Mouse (Mus musculus): ENCODE measurements around the gene Olfr1326-ps1. TPM values are rescaled to one million over a fixed set of nuclear protein-coding genes. Genes with fewer than 3 reads are reported as not detected.

The Olfr1326-ps1 gene
- polyA plus RNA-seq (2017; shearing (Covaris generic)) = 0.13 TPM

DNA sequence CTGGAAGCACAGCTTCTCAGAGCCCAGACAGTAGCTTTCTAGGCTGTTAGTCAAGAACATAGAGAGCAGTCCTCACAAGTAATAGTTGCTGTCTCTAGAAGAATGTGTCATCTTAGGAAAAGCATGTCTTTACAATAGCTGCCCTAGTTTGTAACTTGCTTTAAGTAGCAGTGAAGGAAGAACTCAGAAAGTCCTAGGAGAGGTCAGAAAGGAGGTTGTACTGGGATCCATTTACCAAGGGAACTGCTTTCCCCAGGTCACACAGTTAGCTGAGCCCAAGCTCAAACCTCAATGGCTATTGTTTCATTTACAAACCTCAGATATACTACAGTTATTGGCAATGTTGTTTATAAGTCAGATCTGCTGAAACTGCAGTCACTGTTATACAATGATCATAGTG, at the start of gene Olfr1326-ps1:
Gene Olfr1326-ps1, minus strand, starts transcription at position 101 of the 400 bp plus-strand sequence.

DNA sequence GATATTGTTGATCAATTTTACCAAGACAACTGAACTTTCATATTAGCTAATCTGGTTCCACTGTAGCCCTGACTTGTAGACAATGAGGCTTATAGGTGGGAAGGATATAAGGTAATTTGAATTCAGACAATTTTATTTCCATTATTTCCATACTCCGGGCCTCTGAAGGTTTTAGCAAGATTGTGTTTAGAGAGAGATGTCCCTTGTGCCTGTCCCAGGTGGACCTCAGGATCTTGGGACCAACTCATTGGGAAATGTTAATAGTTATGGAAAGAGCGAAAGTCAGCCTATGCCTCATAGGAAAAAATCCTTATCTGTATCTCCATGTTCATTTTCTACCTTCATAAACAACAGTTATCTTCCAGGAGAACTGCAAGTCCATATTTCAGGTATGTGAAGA, 17.7 kb upstream of the Olfr1326-ps1 start, which contains the start of gene Olfr1325:
Gene Olfr1325, plus strand, starts transcription at position 301 of the 400 bp plus-strand sequence.

Other genes with a start within 250 kb of the Olfr1326-ps1 start
- 1.1 TPM for gene Plxna3, start 245.8 kb downstream of the Olfr1326-ps1 start, polyA plus RNA-seq (2017; shearing (Covaris generic))
- 15.3 TPM for gene Lage3, start 221.3 kb downstream of the Olfr1326-ps1 start, polyA plus RNA-seq (2017; shearing (Covaris generic))
- gene Ubl4a, start 201.7 kb downstream of the Olfr1326-ps1 start, polyA plus RNA-seq (2017; shearing (Covaris generic)) = 39.3 TPM
- gene Slc10a3, start 201.5 kb downstream of the Olfr1326-ps1 start, polyA plus RNA-seq (2017; shearing (Covaris generic)) = 27.0 TPM
- gene Fam3a, start 181.6 kb downstream of the Olfr1326-ps1 start, polyA plus RNA-seq (2017; shearing (Covaris generic)) = 15.6 TPM
- 33.0 TPM for gene Ikbkg, start 181.6 kb downstream of the Olfr1326-ps1 start, polyA plus RNA-seq (2017; shearing (Covaris generic))
- 49.1 TPM for gene G6pdx, start 145.7 kb downstream of the Olfr1326-ps1 start, polyA plus RNA-seq (2017; shearing (Covaris generic))
- gene Gm6880, start 93.5 kb downstream of the Olfr1326-ps1 start, polyA plus RNA-seq (2017; shearing (Covaris generic)) = not detected
- not detected for gene Olfr1325, start 17.8 kb upstream of the Olfr1326-ps1 start, polyA plus RNA-seq (2017; shearing (Covaris generic))
- gene Gm5640, start 70.7 kb upstream of the Olfr1326-ps1 start, polyA plus RNA-seq (2017; shearing (Covaris generic)) = not detected
- not detected for gene Gm6890, start 166.0 kb upstream of the Olfr1326-ps1 start, polyA plus RNA-seq (2017; shearing (Covaris generic))

Measured in effector memory CD4-positive, alpha-beta T cell, adult 7 months (primary cell).